Mouse (Mus musculus): Measurements from ENCODE around the gene Zzef1. TPM values are rescaled to one million over a fixed set of nuclear protein-coding genes. Genes with fewer than 3 reads are reported as not detected.

Zzef1 gene
- polyA plus RNA-seq, 1 experiment = 7.5 TPM

GRCm38 (mm10) chr11:72952226-72952625 is 156.2 kb downstream of the Zzef1 start:
- H3K27ac ChIP-seq (replicated peaks; ENCODE audit: low read depth, low read length) = peak overlapping the region; percentile 74

GRCm38 (mm10) chr11:72952697-72953096 is 156.7 kb downstream of the Zzef1 start:
- H3K4me1 ChIP-seq (ENCODE audit: control insufficient read depth, insufficient read depth, insufficient read length, low read length) = peaks cover 40% of the 10 kb centered on the region

More at GRCm38 (mm10) chr11:72952226-72952625, 156.2 kb downstream of the Zzef1 start:
- H3K4me3 ChIP-seq (ENCODE audit: insufficient read depth, low read depth, low read length) = no peak overlapping the region
- peaks cover 40% of the 10 kb centered on the region for H3K4me1 ChIP-seq (ENCODE audit: control insufficient read depth, insufficient read depth, insufficient read length, low read length)

GRCm38 (mm10) chr11:72953116-72953439 is 157.1 kb downstream of the Zzef1 start:
- Histone ChIP-seq H3K4me3 (ENCODE audit: insufficient read depth, low read depth, low read length) (no peak overlapping the region), H3K4me1 (ENCODE audit: control insufficient read depth, insufficient read depth, insufficient read length, low read length) (peaks cover 40% of the 10 kb centered on the region), H3K27ac (replicated peaks; ENCODE audit: low read depth, low read length) (peak overlapping the region; percentile 74)

More at GRCm38 (mm10) chr11:72952697-72953096, 156.7 kb downstream of the Zzef1 start:
- peak overlapping the region; percentile 74 for H3K27ac ChIP-seq (replicated peaks; ENCODE audit: low read depth, low read length)
- no peak overlapping the region for H3K4me3 ChIP-seq (ENCODE audit: insufficient read depth, low read depth, low read length)

- Histone ChIP-seq H3K4me3 (ENCODE audit: insufficient read depth, low read depth, low read length) (no peak overlapping the region), H3K27ac (replicated peaks; ENCODE audit: low read depth, low read length) (peak overlapping the region; percentile 74), H3K4me1 (ENCODE audit: control insufficient read depth, insufficient read depth, insufficient read length, low read length) (peaks cover 40% of the 10 kb centered on the region)
These were observed 157.6 kb downstream of the Zzef1 start for GRCm38 (mm10) chr11:72953440-72954151.

GRCm38 (mm10) chr11:72954216-72954615 is 158.2 kb downstream of the Zzef1 start:
- Histone ChIP-seq H3K27ac (replicated peaks; ENCODE audit: low read depth, low read length) (peak overlapping the region; percentile 74), H3K4me1 (ENCODE audit: control insufficient read depth, insufficient read depth, insufficient read length, low read length) (peaks cover 40% of the 10 kb centered on the region)

GRCm38 (mm10) chr11:72955339-72955974 is 159.4 kb downstream of the Zzef1 start:
- Histone ChIP-seq H3K27ac (replicated peaks; ENCODE audit: low read depth, low read length) (peak overlapping the region; percentile 42), H3K4me3 (ENCODE audit: insufficient read depth, low read depth, low read length) (no peak overlapping the region), H3K4me1 (ENCODE audit: control insufficient read depth, insufficient read depth, insufficient read length, low read length) (peaks cover 40% of the 10 kb centered on the region)

More at GRCm38 (mm10) chr11:72954216-72954615, 158.2 kb downstream of the Zzef1 start:
- no peak overlapping the region for H3K4me3 ChIP-seq (ENCODE audit: insufficient read depth, low read depth, low read length)

- Histone ChIP-seq H3K27ac (replicated peaks; ENCODE audit: low read depth, low read length) (no peak overlapping the region), H3K4me1 (ENCODE audit: control insufficient read depth, insufficient read depth, insufficient read length, low read length) (peaks cover 41% of the 10 kb centered on the region)
These were observed 161.3 kb downstream of the Zzef1 start for GRCm38 (mm10) chr11:72957318-72957717.

GRCm38 (mm10) chr11:72959924-72960679 is 164.1 kb downstream of the Zzef1 start:
- Histone ChIP-seq H3K4me1 (ENCODE audit: control insufficient read depth, insufficient read depth, insufficient read length, low read length) (peaks cover 17% of the 10 kb centered on the region), H3K4me3 (ENCODE audit: insufficient read depth, low read depth, low read length) (peak overlapping the region; percentile 64; the same call in 1 of the 2 replicates), H3K27ac (replicated peaks; ENCODE audit: low read depth, low read length) (no peak overlapping the region)

More at GRCm38 (mm10) chr11:72957318-72957717, 161.3 kb downstream of the Zzef1 start:
- H3K4me3 ChIP-seq (ENCODE audit: insufficient read depth, low read depth, low read length) = no peak overlapping the region

GRCm38 (mm10) chr11:72960723-72961071 is 164.7 kb downstream of the Zzef1 start:
- H3K27ac ChIP-seq (replicated peaks; ENCODE audit: low read depth, low read length) = no peak overlapping the region
- H3K4me1 ChIP-seq (ENCODE audit: control insufficient read depth, insufficient read depth, insufficient read length, low read length) = peaks cover 11% of the 10 kb centered on the region
- peak overlapping the region; percentile 64 for H3K4me3 ChIP-seq (ENCODE audit: insufficient read depth, low read depth, low read length)

- H3K4me1 ChIP-seq (ENCODE audit: control insufficient read depth, insufficient read depth, insufficient read length, low read length) = peaks cover 7% of the 10 kb centered on the region
- peak within 1 kb of the TSS; percentile 64 for H3K4me3 ChIP-seq (ENCODE audit: insufficient read depth, low read depth, low read length)
- no peak within 1 kb of the TSS for H3K27ac ChIP-seq (replicated peaks; ENCODE audit: low read depth, low read length)
These were observed 165.3 kb downstream of the Zzef1 start, which contains the start of gene Atp2a3 for GRCm38 (mm10) chr11:72961072-72961980. Atp2a3 (plus strand) TSS chr11:72961169.

GRCm38 (mm10) chr11:72962378-72962777 is 166.4 kb downstream of the Zzef1 start:
- Histone ChIP-seq H3K4me3 (ENCODE audit: insufficient read depth, low read depth, low read length) (no peak overlapping the region), H3K4me1 (ENCODE audit: control insufficient read depth, insufficient read depth, insufficient read length, low read length) (peaks cover 7% of the 10 kb centered on the region), H3K27ac (replicated peaks; ENCODE audit: low read depth, low read length) (no peak overlapping the region)

GRCm38 (mm10) chr11:72963058-72963788 is 167.2 kb downstream of the Zzef1 start:
- Histone ChIP-seq H3K27ac (replicated peaks; ENCODE audit: low read depth, low read length) (no peak overlapping the region), H3K4me3 (ENCODE audit: insufficient read depth, low read depth, low read length) (no peak overlapping the region), H3K4me1 (ENCODE audit: control insufficient read depth, insufficient read depth, insufficient read length, low read length) (peaks cover 7% of the 10 kb centered on the region)

- no peak overlapping the region for H3K27ac ChIP-seq (replicated peaks; ENCODE audit: low read depth, low read length)
- H3K4me1 ChIP-seq (ENCODE audit: control insufficient read depth, insufficient read depth, insufficient read length, low read length) = peaks cover 7% of the 10 kb centered on the region
- no peak overlapping the region for H3K4me3 ChIP-seq (ENCODE audit: insufficient read depth, low read depth, low read length)
These were observed 167.8 kb downstream of the Zzef1 start for GRCm38 (mm10) chr11:72963789-72964294.

Measured in brown adipose tissue, adult 24 weeks (tissue).